Mouse (Mus musculus) 3134 (cell line): ENCODE results near the gene Hmg20b.

ENCODE experiments used
- DNase-seq: peaks from one replicate; pipeline ENCODE4 v3.0.0-alpha.2; 2011; ENCODE audit warnings: low spot score; ENCODE audit not compliant: insufficient read length; ENCODE audit errors: extremely low read depth

Hmg20b gene

DNA sequence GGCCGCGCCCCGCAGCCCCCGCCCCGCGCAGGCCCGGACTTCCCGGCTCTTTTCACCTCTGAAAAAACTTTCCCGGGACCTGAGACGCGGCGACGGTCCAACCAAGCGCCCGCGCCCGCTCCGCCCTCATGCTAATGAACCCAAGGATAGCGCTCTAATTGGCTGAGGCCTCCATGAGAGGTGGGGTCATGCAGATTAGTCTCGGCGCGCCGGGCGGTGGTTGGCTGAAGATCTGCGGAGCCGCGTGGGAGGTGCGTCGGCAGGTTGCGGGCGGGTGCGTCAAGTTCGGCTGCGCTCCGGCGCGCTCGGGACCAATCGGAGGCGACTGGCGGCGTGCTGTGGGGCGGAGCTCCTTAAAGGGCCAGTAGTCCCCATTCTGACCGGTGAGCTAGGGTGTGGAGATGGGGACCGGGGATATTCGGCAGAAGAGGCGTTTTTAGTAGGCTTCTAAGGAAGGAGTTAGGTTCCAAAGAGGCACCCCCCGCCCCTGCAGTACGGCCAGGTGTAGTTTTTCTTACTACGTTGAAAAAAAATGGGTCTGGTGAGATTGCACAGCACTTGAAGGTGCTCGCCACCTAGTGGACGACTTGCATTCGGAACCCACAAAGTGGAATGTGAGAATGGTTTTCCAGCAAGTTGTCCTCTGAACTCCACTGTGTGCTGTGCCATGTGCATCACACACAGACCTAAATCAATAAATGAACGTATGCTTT is at the start of gene Hmg20b:
Gene Hmg20b, minus strand, starts transcription at position 130 of the 713 bp plus-strand sequence.
- peak; percentile 100 for DNase-seq

DNA sequence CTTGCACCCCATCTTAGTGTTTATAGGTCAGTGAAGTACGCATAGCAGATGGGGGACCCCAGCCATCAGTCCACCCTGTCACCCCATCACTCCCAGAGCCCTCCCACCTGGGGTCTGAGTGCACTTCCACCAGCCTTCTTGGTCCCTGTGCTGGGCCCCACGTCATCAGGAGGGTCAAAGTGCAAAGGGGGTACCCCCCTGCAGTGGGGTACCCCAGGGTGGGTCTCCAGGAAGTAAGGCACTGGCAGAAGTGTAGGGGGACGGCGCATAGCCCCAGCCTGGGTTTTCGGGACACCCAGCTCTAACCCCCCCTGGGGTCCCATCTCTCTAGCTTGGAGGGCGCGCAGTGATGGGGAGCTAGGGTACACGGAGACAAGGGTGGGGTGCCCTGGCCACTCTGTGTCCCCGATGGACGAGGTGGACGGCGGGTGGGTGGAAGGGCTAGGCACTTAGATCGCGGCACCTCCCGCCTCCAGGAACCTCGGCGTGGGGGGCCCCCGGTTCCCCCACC is 49.6 kb upstream of the Hmg20b start:
- no peak for DNase-seq

DNA sequence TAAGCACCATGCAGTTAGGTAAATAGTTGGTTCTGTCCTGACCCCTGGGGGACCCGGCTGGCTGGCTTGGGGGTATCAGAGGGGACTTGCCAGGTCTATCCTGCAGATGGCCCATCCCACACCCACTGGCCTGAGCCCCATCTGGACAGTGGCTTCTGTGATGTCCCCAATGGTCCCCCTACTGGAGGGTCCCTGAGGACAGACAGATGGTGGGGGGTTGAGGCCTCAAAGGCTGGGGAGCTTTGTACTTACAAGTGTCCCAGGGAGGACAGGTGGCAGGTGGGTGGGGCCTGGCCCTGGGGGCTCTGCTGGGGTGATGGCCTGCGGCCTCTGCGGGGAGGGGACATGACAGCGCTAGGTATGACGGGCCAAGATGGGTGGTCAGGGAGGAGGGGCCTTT is 49.0 kb upstream of the Hmg20b start:
- DNase-seq = no peak

DNA sequence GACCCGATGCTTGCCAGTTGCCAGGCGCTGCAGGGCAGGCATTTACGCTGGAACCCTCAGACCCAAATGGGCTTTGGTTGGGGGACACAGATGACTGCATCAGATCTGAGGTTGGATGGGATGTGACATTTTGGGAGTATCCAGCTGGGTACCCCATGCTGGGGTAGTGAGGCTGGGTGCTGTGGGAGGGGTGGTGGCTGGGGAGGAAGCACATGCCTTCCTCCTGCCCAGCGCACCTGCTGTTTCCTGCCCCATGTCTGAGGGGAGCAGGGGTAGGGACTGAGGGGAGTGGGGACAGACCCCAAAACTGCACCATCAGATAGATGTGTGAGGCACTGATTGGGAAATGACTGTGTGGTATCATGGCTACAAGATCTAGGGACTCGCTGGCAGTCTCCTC is 46.5 kb upstream of the Hmg20b start:
- no peak for DNase-seq

DNA sequence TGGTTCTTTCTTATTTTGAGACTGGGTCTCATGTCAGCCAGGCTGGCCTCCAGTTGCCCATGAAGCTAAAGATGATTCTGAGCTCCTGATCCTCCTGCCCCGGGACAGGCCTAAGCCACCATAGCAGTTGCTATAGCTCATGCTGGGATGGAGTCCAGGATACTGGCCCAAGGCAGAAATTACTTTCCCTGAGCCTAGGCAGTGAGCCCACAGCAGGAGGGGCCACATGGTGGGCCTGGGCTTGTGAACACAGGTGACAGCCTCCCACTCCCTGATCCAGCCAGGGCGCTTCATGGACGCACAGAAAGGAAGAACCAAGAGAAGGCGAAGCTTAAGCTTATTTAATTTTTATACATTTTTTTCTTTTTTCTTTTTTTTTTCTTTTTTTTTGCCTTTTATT is 45.6 kb upstream of the Hmg20b start:
- no peak for DNase-seq

DNA sequence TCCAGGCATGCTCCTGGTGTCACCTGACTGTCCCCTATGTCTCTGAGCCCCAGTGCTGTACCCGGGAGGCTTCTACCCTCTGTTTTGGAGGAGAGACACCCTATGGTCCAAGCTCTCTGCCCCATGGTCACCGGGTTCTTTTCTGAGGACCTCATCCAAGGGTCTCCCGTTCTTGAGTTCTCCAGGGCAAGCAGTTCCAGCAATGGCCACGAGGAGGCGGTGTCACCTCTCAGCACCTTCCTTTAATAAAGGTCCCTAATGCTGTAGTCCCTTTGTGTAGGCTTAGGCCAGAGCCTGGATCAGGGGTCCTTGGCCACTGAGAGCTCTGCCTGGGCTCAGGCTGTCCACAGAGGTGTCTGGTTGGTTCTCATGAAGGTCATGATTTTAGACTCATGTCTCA is 44.8 kb upstream of the Hmg20b start:
- no peak for DNase-seq

DNA sequence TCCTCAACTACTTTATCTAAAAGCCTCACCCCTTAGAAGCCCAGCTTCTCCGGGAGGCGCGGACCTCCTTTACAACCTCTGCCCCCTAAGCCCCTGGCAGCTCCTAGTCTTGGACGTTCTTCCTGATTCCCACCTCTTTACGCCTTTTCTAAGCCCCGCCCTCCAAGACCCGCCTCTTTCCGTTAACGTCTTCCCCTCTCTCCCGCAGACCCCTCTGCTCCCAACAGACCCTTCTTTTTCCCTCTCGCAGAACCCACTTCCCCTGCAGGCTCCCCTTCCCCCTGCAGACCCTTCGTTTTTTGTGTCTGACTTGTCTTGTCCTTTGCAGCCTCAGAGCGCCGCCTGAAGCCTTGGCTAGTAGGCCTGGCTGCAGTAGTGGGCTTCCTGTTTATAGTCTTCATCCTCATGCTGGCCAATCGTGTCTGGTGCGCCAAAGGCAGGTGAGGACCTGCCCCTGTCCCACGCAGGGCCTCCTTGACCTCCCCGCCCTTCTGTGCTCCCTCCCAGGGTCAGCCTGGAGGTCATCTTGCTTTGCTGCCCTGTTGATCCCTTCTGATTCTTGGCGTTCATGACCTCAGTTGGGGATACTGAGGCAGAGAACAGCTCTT is 43.3 kb upstream of the Hmg20b start:
- DNase-seq = no peak

DNA sequence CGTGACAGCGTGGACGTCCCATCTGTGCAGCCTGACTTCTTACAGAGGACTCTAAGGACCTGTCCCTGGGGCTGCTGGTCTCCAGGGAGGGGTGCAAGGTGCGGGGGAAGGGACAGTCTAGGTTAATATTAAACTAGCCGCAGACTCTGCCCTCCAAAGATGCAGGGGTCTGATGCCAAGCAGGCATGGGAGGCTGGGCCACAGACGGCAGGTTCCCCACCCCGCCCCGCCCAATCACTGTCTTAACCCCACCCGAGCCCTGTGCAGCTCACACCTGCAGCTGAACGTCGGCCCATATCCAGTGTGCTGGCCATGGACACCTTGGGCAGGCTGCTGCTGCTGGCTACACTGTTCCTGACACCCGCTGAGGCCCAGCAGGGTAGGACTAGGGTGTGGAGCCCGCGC is 42.5 kb upstream of the Hmg20b start, which contains the start of gene Smim24:
Gene Smim24, plus strand, starts transcription at position 271 of the 405 bp plus-strand sequence.
- DNase-seq = no peak

DNA sequence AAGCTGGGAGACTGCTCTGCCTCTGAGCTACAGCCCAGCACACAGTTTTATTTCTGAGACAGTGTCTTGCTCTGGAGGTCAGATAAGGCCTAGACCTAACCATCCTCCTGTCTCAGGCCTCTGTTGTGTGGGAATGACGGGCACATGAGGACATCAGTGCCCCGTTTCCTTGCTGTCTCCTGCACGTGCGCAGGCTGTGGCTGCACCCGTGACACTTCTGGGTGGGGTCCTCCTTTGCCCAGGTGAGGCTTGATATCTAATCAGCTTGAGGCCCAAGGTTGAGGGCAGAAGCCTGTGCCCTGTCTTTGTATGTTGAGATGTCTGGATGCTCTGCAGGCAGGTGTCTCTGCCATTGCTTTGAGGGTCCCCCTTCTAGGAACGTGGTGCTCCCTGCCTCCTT is 42.0 kb upstream of the Hmg20b start:
- DNase-seq = no peak

DNA sequence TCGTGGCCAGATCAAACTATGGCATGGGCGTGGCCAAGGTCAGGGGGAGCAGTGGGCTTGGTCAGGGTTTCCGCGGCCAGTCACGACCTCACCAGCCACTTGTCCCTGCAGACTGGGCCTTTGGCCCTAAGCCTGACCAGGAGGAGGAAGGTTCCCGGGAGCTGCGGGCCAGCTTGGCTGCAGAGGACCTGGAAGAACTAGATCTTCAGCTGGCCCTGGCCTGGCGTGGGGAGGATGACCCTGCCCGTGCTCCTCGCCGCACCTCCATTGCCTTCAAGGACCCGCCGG is 40.3 kb upstream of the Hmg20b start:
- DNase-seq = no peak

DNA sequence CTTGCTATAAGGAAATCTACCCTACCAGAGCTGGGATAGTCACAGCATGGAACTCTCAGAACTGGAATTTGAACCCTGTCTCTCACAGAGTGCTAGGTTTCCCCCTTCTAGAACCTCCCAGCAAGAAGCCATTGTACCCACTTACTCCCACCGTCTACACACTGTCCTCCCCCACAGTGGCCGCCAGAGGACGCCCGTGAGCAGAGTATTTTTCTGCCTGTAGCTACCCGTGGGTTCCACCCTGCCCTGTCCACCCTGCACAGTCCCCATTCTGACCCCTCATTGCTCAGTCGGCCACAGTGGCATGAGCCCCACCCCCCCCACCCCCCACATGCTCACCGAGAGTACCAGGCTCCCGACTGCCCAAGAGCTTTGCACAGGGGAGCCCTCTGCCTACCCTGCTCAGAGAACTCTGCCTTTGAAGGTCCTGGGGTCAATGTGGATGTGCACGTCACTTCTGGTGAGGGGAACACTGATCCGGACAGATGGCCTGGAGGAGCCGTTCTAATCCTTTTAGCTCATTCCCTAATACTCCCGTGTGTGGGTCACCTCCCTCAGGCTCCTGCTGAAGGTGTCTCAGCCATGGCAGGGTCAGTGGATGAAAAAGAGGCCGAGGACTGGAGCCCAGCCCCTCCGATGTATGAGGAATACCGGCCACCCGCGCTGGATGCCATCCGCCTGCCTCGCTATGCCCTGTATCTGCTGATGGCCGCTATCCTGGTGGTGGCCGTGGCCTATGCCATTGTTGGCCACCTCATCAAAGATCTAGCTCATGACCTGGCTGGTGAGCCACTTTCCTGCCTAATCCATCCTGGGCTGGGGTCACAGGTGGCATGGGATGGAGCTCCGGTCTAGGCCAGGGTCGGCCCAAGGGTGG is 39.8 kb upstream of the Hmg20b start:
- no peak for DNase-seq

DNA sequence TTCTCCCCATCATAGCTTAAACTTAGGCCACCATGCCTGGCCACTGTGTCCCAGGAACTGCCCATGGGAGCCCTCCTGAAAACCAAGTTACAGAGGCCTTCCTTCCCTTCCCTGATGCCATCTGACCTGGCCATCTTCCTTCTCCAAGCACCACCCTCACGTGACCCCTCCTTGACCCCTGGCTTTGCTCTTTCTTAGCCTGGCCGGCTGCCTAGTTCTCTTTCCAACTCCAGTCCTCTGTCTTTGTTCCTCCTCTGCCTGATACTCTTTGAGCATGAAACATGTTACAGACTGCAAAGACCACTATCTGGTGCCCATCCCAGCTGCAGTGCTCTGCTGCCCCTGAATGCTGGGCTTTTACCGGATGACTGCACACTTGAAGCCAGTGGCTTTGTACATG is 39.1 kb upstream of the Hmg20b start:
- no peak for DNase-seq

DNA sequence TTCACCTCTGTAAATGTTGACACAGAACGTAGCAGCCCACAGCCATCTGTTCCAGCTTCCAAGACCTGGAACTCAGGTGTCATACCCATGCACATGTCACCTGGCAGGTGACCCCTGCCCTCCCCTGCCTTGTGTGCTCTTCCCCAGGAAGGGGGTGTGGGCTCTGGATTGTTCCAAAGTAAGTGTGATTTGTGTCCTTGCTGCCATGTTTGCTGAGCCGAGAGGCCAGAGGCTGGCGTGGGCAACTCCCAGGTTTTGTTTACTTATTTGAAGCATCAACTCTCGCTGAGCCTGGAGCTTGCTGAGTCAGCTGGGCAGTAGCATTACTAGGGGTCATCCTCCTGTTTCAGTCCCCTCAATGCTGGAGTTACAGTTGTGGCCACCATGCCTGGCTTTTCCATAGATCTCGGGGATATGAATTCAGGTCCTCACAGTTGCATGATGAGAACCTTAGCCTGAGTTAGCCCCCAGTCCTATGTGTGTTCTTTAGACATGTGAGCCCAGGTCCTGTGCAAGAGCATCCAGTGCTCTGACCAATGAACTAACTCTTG is 38.3 kb upstream of the Hmg20b start, which contains the start of gene Gm48552:
Gene Gm48552, plus strand, starts transcription at position 501 of the 551 bp plus-strand sequence.
- no peak for DNase-seq

DNA sequence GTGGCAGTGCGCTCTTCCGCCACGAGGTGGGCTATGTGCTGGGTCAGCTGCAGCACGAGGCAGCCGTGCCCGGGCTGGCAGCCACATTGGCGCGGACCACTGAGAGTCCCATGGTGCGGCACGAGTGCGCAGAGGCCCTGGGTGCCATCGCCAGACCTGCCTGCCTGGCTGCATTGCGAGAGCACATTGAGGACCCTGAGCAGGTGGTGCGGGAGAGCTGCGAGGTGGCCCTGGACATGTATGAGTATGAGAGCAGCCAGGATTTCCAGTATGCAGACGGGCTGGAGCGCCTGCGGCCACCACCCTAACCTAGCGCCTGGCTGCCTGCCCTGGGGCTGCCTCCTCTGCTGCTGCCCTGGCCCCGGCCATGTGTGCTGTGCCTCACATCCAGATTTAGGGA is 37.4 kb upstream of the Hmg20b start:
- no peak for DNase-seq

DNA sequence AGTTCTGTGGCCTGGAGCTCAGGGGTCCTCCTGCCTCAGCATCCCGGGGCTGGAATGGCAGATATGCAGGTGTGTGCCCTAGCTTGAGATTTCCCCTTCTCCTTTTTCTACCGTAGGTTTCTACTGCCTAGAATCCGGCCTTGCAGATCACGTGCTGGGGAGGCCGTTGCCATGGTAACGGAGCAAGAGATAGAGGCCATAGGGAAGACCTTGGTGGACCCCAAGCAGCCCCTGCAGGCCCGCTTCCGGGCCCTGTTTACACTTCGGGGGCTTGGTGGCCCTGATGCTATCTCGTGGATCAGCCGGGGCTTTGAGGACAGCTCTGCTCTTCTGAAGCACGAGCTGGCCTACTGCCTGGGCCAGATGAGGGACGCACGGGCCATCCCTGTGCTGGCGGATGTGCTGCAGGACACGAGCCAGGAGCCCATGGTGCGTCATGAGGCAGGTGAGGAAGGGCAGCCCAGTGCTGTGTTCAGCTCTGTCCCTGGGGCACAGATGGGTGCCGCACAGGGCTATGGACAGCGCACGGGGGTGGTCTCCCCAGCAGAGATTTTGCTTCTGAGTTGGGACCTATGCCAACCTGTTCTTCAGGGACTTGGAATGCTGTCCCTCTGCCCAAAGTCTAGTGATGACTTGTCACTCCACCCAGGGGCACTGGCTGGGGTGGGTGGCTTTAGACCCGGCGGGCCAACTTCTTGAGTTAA is 35.5 kb upstream of the Hmg20b start:
- DNase-seq = no peak

DNA sequence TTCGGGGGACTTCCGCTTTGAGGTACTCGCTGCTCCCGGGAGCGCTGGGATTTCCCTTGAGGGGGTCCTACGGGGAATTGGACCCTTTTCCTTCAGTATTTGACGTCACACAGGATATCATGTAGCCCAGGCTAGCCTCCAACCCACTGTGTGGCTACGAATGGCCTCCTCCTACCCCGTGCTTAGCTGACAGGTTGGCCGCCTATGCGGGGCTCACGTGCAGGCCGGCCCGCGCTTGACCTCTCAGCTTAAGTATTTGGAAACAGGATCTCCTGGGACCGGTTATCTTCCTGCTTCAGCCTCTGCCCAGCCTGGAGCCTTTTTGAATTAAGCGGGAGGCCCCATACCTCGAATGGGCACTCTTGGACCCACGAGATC is 34.3 kb upstream of the Hmg20b start:
- no peak for DNase-seq

DNA sequence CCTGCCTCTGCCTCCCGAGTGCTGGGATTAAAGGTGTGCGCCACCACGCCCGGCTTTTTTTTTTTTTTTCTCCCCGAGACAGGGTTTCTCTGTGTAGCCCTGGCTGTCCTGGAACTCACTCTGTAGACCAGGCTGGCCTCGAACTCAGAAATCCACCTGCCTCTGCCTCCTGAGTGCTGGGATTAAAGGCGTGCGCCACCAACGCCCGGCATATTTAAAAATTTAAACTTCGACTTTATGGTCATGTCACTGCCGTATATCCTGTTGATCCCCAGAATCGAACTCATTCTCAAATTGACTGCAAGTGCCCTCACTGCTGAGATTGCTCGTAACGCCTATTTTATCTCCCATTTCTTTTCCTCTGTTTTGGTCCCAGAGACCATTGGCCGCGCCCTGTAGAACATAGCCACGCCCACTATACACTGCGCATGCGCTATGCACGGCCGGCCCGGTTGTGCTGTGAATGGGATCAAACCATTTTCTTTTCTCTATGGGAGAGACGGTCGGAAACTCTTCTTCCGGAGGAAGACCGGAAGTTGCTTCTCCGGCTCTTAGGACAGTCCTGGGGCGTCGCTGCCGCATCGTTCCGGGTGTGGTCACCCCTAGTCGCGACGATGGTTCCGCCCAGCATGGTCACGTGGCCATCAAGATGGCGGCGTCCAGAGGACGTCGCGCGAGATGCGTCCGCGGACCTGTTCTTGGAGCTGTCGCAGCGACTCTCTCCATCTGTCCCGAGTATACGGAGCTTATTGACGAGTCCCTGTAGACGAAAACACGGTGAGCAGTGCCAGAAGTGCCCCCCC is 33.7 kb upstream of the Hmg20b start, which contains the start of the genes Dohh and Gm48551:
Gene Dohh, plus strand, starts transcription at position 627 of the 803 bp plus-strand sequence.
Gene Gm48551, plus strand, starts transcription at position 665 of the 803 bp plus-strand sequence.
- peak; percentile 99 for DNase-seq

DNA sequence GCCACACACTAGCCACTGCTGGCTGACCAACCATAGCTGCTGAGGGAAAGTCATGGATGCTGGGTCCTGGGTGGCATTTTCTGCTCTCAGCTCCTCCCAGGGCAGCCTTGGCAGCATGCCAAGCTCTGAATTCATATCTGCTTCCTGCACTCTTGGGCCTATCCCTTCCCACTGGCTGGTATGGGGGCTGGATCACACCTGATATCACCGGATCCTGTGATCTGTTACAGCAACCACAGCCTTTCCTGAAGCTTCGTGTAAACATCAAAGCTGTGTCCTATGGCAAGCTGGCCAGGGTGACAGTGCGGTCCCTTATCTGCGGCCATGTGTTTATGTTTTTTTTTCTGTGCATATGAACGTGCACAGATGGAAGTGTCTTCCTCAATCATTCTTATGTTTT is 31.8 kb upstream of the Hmg20b start:
- no peak for DNase-seq

DNA sequence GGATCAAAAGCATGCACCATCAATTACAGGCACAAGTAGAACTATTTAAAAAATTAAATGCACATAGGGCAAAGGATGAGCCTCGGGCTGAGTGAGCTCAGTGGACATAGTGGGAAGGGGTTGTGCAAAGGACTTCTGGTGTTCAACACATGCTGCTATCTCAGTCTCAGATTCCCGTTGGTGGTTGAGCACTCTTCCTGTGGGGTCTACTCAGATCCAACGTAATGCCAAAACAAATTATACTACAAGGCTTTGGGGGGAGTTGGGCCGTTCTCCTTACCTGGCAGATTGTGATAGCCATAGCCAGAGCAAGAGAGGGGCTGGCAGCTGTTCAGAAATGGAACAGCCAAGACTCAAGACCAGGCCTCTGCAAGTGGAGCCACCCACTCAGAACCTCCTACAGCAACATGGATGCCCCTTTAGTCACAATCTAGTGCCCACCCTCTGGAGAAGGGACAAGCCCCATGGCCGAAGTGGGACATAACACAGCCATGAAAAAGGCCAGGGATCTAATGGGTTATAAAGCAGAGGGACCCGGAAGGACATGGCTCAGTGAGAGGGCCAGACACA is 29.6 kb upstream of the Hmg20b start:
- DNase-seq = no peak
